Mouse (Mus musculus) limb, embryonic 13.5 days (tissue): ENCODE measurements around the gene 1700017D01Rik. TPM values are rescaled to one million over a fixed set of nuclear protein-coding genes. Genes with fewer than 3 reads are reported as not detected.
"Not testable (repeated sequence)": the region's sequence is repeated elsewhere in the genome, so short reads cannot be mapped to it uniquely, and the experiment has no call there.

ENCODE experiments used
- ATAC-seq: fragments of 200-750 bp; cut with Nextera tagmentation; 2 replicates; pipeline ENCODE4 v1.8.0; 2017; ENCODE audit warnings: low read depth, moderate number of reproducible peaks, moderate TSS enrichment; ENCODE audit not compliant: low FRiP score
- H3K27ac ChIP-seq: fragments of 300-500 bp; sonication (generic); 2 replicates; pipeline ENCODE4 v1.5.1; 2015; ENCODE audit warnings: inconsistent platforms, mild to moderate bottlenecking, moderate library complexity
- H3K27me3 ChIP-seq: fragments of 300-500 bp; sonication (generic); 2 replicates; pipeline ENCODE4 v1.6.1; 2015; ENCODE audit warnings: mild to moderate bottlenecking, inconsistent platforms
- H3K36me3 ChIP-seq: fragments of 300-500 bp; sonication (generic); 2 replicates; pipeline ENCODE4 v1.6.1; 2015; ENCODE audit warnings: inconsistent platforms, mild to moderate bottlenecking, moderate library complexity
- H3K4me1 ChIP-seq: fragments of 300-500 bp; sonication (generic); 2 replicates; pipeline ENCODE4 v1.6.1; 2015; ENCODE audit warnings: inconsistent platforms
- H3K4me2 ChIP-seq: fragments of 300-500 bp; sonication (generic); replicated peaks from 2 replicates; pipeline ENCODE4 v1.6.1; 2015; ENCODE audit warnings: inconsistent platforms, mild to moderate bottlenecking, moderate library complexity
- H3K4me3 ChIP-seq: fragments of 300-500 bp; sonication (generic); 2 replicates; pipeline ENCODE4 v1.5.1; 2015; ENCODE audit warnings: moderate library complexity, mild to moderate bottlenecking, inconsistent platforms
- H3K9ac ChIP-seq: fragments of 300-500 bp; sonication (generic); 2 replicates; pipeline ENCODE4 v1.6.1; 2015; ENCODE audit warnings: mild to moderate bottlenecking, inconsistent platforms
- H3K9me3 ChIP-seq: fragments of 300-500 bp; sonication (generic); 2 replicates; pipeline ENCODE4 v1.6.1; 2016; ENCODE audit warnings: inconsistent platforms
- WGBS: fragments of 180-500 bp; shearing (Covaris S2); methylation state at CpG from one replicate; pipeline ENCODE4 v1.1.7; 2015; 5-methylcytosine and 5-hydroxymethylcytosine counted together
- polyA plus RNA-seq: library from polyadenylated mRNA; unstranded; fragments of >200 nt; fragmentation: Nextera tagmentation; extraction: Ambion mirVana; gene quantifications from 2 replicates; pipeline ENCODE4 v1.2.1, GENCODE M21; 2015

Gene 1700017D01Rik
- not detected in 2 replicates for polyA plus RNA-seq

DNA sequence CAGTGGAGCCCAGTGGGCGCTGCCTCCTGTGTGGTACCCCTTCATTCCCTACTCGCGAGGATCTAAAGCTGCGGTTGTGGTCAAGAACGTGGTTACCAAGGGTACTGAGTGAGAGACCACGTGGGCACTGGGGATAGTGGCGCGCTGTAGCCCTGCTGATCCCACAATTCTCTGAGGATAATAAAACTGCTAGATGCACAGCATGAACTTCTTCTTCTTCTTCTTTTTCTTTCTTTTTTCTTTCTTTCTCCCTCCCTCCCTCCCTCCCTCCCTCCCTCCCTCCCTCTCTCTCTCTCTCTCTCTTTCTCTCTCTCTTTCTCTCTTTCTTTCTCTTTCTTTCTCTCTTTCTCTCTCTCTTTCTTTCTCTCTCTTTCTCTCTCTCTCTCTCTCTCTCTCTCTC is at the start of gene 1700017D01Rik:
Gene 1700017D01Rik, minus strand, starts transcription at position 101 of the 400 bp plus-strand sequence.
- WGBS: 84% methylated on average over 8 of the region's 8 CpGs
- not testable (repeated sequence) for H3K36me3 ChIP-seq, H3K4me1 ChIP-seq

DNA sequence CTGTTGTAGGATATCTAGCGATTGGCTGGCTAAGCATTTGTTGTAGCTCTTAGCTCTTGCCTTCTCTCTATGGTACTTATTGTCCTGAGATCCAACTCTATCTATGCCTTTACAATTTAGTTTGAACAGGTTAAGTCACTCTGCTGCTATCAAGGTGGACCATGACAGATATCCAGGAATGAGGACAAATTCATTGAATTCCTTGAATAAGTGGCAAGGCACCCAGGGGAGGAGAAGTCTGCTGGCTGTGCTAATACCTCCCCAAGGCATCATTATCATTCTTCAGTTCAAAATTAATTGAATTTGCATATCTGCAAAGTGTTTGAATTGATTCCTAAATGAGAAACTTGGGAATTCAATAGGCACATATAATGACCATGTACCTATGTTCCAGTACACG is 46.8 kb upstream of the 1700017D01Rik start:
- H3K4me3 ChIP-seq: no peak overlapping the region
- no peak for ATAC-seq
- no peak overlapping the region for H3K9ac ChIP-seq
- no peaks in the 10 kb centered on the region for H3K36me3 ChIP-seq
- no peaks in the 10 kb centered on the region for H3K4me1 ChIP-seq
- no peak overlapping the region for H3K27ac ChIP-seq
- no peak overlapping the region for H3K4me2 ChIP-seq
- 70% methylated on average over 2 of the region's 2 CpGs for WGBS
- H3K9me3 ChIP-seq: no peaks in the 10 kb centered on the region
- no peaks in the 10 kb centered on the region for H3K27me3 ChIP-seq

More for the DNA sequence above, at the start of gene 1700017D01Rik:
- H3K27ac ChIP-seq, H3K9ac ChIP-seq, ATAC-seq, H3K4me2 ChIP-seq, H3K27me3 ChIP-seq, H3K9me3 ChIP-seq, H3K4me3 ChIP-seq: not testable (repeated sequence)

DNA sequence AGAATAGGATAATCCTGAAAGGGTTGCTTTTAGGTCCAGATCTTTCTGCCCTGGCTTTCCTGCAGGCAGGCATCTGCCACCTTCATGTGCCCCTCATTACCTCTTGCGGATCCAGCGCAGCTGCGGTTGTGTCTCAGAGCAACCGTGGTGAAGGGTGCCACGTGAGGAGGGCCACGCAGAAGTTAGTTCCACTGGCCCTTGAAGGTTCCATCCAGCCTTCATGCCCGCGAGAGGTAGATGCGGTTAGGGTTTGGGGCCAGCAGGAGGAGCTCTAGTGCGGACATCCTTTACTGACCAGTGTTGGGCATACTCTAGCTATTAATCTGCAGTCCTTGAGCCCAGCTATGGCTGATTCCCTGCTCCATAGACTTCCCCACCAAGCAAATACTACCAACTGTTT is 34.5 kb upstream of the 1700017D01Rik start, which contains the start of gene 1700025F22Rik:
Gene 1700025F22Rik, minus strand, starts transcription at position 149 of the 400 bp plus-strand sequence.
- H3K9ac ChIP-seq: no peak within 1 kb of the TSS
- H3K9me3 ChIP-seq: no peaks in the 10 kb centered on the region
- no peak within 1 kb of the TSS for H3K4me2 ChIP-seq
- no peak for ATAC-seq
- no peak within 1 kb of the TSS for H3K27ac ChIP-seq
- H3K4me1 ChIP-seq: no peaks in the 10 kb centered on the region
- H3K27me3 ChIP-seq: no peaks in the 10 kb centered on the region
- WGBS: 26% methylated on average over 10 of the region's 10 CpGs
- H3K4me3 ChIP-seq: no peak within 1 kb of the TSS
- no peaks in the 10 kb centered on the region for H3K36me3 ChIP-seq

DNA sequence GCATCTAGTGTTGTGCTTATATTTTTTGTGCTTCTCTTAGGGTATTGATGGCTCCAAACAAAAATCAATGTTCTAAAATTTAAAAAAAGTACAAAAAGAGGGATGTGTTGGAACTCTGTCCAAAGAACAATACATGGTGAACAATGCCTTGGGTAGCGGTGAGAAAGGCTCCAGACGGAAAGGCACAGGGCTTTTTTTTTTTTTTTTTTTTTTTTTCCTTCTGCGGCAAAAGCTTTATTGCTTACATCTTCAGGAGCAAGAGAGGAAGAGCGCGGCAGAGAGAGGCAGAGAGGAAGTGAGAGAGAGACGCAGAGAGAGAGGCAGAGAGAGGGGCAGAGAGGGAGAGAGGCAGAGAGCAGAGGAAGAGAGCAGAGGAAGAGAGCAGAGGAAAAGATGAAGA is 27.2 kb upstream of the 1700017D01Rik start:
- not testable (repeated sequence) for H3K9me3 ChIP-seq, H3K4me2 ChIP-seq, H3K4me1 ChIP-seq, H3K4me3 ChIP-seq, H3K36me3 ChIP-seq, H3K9ac ChIP-seq, H3K27me3 ChIP-seq, ATAC-seq, H3K27ac ChIP-seq
- WGBS: 85% methylated on average over 5 of the region's 6 CpGs

DNA sequence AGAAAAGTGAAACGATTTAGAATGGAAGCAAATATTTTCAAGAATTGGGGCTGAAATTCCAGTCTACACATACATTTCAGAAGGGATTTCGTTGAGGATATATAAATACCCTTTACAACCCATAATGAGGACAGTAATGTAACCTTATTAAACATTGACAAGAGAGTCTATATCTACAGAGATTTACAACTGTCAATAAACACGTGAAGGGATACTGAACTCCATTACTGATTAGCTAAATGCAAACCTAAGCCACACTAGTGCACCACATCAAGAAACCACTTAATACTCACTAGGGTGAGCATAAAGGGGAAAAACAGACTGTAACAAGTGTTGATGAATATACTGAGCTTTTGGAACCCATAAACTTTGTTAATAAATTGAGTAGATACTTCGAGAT is 4.7 kb upstream of the 1700017D01Rik start:
- Histone ChIP-seq H3K4me3 (no peak overlapping the region), H3K27ac (no peak overlapping the region), H3K4me1 (no peaks in the 10 kb centered on the region), H3K36me3 (no peaks in the 10 kb centered on the region), H3K4me2 (no peak overlapping the region), H3K9me3 (no peaks in the 10 kb centered on the region), H3K9ac (no peak overlapping the region), H3K27me3 (0 out of 2 replicates have a peak, but pooled peaks cover 4% of the 10 kb centered on the region)
- ATAC-seq: no peak
- WGBS: 62% methylated on average over 4 of the region's 4 CpGs

DNA sequence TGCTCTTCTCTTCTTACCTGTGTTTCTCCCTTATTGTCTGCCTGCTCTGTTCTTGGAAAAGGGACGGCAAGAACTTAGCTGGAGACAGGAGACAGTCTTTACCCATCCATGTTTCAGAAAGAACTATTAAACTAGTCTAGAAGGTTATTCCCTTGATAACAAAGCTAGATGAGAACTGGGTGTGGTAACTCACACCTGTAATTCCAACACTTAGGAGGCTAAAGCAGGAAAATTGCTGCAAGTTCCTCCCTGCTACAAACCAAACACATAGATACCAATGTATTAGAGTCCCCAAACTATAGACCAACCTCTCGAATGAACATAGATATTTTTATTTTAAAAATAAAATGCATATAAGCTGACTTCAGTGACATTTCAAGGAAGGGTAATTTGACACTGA is 4.2 kb upstream of the 1700017D01Rik start:
- Histone ChIP-seq H3K4me3 (no peak overlapping the region), H3K9ac (no peak overlapping the region), H3K4me1 (no peaks in the 10 kb centered on the region), H3K27me3 (0 out of 2 replicates have a peak, but pooled peaks cover 4% of the 10 kb centered on the region), H3K27ac (no peak overlapping the region), H3K9me3 (no peaks in the 10 kb centered on the region), H3K4me2 (no peak overlapping the region), H3K36me3 (no peaks in the 10 kb centered on the region)
- no peak for ATAC-seq
- WGBS: 84% methylated on average over 2 of the region's 2 CpGs

DNA sequence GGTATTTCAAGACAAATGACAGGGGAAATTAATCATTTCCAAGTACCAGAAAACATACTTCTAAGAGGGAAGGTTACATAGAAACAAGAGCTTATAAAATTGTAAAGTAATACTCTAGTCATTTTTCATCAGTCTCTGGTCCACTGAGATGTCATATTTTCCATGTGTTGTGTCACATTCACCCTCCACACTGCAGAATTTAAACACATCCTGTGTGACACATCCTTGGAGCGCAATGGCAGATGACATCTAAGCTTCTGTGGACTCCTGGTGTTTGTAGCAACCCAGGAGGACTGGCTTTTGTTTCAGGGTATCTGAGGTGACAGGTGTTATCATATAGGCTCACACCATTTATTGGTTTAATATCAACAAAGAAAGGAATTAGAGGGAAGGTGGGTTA is 974 bp downstream of the 1700017D01Rik start:
- Histone ChIP-seq H3K4me1 (no peaks in the 10 kb centered on the region), H3K36me3 (no peaks in the 10 kb centered on the region), H3K27me3 (no peaks in the 10 kb centered on the region), H3K27ac (no peak overlapping the region), H3K4me3 (no peak overlapping the region), H3K9me3 (peaks cover 3% of the 10 kb centered on the region), H3K4me2 (no peak overlapping the region), H3K9ac (no peak overlapping the region)
- WGBS: 78% methylated on average over 1 of the region's 1 CpGs
- no peak for ATAC-seq

DNA sequence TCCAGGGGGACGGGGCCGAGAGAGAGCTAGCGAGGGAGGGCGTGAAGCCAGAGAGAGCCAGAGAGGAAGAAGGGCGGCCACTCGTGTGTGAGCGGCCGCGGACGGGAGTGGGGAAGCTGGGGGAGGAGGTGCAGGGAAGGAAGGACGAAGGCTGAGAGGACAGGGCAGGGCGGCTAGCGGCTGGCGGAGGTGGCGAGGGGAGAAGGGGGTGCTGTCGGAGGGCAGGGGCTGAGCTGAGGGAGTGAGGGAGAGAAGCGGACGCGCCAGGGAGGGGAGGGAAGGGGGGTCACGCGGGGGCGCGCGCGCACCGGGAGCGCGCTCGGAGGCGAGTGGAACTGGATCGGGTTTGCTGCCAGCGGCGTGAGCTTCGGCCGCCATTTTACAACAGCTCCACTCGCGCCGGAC is 9.7 kb downstream of the 1700017D01Rik start:
- peak overlapping the region; percentile 41 for H3K4me3 ChIP-seq
- H3K4me1 ChIP-seq, H3K27me3 ChIP-seq, H3K27ac ChIP-seq, H3K9me3 ChIP-seq, H3K36me3 ChIP-seq: not testable (repeated sequence)
- H3K9ac ChIP-seq: peak overlapping the region; percentile 57; the same call in 1 of the 2 replicates
- H3K4me2 ChIP-seq: peak overlapping the region; percentile 54
- peak; percentile 98 for ATAC-seq
- 1% methylated on average over 11 of the region's 38 CpGs for WGBS

DNA sequence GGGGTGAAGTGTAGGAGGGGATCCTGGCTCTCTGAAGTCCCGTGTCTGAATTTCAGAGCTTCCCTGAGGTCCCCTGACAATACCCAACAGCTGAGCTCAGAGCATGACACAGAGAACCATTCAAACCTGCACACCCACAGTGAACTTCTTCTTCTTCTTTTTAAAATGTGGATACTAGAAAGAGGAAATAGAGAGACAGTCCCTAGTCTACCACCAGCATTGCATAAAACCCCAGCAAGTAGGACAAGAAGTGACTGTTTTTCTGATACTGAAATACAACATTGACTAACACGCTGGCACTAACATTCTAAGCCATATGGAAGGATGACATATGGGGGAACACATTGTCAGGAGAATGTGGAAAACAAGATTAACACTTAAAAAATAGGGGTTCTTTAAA is 11.3 kb downstream of the 1700017D01Rik start:
- WGBS: 91% methylated on average over 2 of the region's 2 CpGs
- Histone ChIP-seq H3K27me3 (no peaks in the 10 kb centered on the region), H3K36me3 (no peaks in the 10 kb centered on the region), H3K4me2 (no peak overlapping the region), H3K9ac (no peak overlapping the region), H3K4me3 (no peak overlapping the region), H3K27ac (no peak overlapping the region), H3K9me3 (peaks cover 2% of the 10 kb centered on the region; the same call in 1 of the 2 replicates), H3K4me1 (no peaks in the 10 kb centered on the region)
- no peak for ATAC-seq

DNA sequence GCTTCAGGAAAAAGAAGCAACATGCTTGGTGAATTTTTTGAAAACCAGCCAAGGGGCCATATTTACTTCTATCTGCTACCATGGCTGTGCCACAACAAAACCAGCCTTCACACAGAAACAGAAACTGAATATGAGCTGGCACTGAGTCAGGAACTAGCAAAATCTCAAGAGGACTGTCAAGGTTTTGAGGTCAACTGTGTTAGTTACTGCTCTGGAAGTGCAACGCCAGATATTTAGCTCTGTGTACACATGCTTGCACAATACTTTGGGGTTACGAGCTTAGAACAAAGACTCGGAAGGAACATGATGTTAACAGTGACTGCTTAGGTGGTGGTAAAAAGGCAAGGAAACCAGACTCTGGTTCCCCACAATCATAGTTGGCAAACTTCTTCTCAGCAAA is 22.9 kb downstream of the 1700017D01Rik start:
- 73% methylated on average over 3 of the region's 3 CpGs for WGBS
- H3K27me3 ChIP-seq: no peaks in the 10 kb centered on the region
- no peak overlapping the region for H3K9ac ChIP-seq
- H3K27ac ChIP-seq: no peak overlapping the region
- no peaks in the 10 kb centered on the region for H3K9me3 ChIP-seq
- H3K4me2 ChIP-seq: no peak overlapping the region
- no peak overlapping the region for H3K4me3 ChIP-seq
- H3K4me1 ChIP-seq: no peaks in the 10 kb centered on the region
- no peaks in the 10 kb centered on the region for H3K36me3 ChIP-seq
- ATAC-seq: no peak

DNA sequence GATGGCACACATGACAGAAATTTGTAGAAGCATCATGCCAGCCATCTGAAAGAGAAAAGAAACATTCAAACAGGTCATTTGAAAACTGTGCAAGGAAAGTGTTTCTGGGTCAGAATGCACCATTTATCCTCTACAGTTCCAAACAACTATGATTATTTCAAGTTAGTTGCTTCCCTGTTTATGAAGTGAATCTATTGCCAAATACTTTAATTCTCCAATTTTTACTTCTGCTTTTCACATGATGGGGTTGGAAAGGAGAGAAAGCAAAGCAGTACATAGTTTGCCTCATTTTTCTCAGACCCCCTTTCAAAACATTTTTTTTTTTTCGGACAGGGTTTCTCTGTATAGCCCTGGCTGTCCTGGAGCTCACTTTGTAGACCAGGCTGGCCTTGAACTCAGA is 28.8 kb downstream of the 1700017D01Rik start:
- Histone ChIP-seq H3K9me3 (no peaks in the 10 kb centered on the region), H3K36me3 (no peaks in the 10 kb centered on the region), H3K27ac (no peak overlapping the region), H3K9ac (no peak overlapping the region), H3K4me1 (no peaks in the 10 kb centered on the region), H3K4me3 (no peak overlapping the region), H3K4me2 (no peak overlapping the region), H3K27me3 (no peaks in the 10 kb centered on the region)
- no peak for ATAC-seq
- 75% methylated on average over 1 of the region's 1 CpGs for WGBS

DNA sequence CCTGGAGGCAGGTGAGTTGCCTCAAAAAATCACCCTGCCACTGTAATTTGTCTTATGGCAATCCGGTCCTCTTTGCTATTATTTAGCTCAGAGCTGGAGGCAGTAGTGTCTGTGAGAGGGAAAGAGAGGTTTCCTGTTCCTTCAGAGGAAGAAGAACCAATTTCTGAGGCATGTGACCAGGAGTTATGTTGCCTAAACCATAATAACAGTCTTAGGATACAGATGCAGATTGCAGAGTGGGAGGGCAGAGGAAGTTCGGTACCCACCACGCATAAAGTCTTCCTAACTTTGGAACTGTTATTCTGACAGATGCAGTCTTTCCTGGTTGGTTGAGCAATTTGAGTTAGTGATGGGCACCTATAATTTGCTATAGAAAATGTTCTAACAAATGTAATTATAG is 32.3 kb downstream of the 1700017D01Rik start:
- no peak overlapping the region for H3K9ac ChIP-seq
- no peak overlapping the region for H3K4me2 ChIP-seq
- H3K4me1 ChIP-seq: no peaks in the 10 kb centered on the region
- no peak for ATAC-seq
- H3K27me3 ChIP-seq: peaks cover 15% of the 10 kb centered on the region
- H3K9me3 ChIP-seq: no peaks in the 10 kb centered on the region
- H3K36me3 ChIP-seq: no peaks in the 10 kb centered on the region
- H3K27ac ChIP-seq: no peak overlapping the region
- 79% methylated on average over 3 of the region's 3 CpGs for WGBS
- no peak overlapping the region for H3K4me3 ChIP-seq

DNA sequence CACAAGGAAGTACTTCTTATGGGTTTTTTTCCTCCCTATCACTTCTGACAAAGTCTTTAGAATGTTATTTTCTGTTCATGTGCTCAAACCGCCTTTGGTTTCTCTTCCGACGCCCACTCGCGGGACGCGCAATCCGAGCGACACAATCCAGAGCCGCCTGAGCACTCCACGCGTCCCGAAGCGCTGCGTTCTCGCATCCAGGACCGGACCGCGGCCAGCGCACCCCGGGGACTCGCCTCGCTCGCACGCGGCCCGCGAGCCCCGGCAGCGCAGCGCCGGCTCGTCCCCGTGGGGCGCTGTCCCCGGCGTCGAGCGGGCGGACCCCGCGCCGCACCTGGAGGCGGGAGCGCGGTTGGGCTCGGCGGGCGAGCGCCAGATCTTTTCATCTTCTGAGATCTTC is 38.5 kb downstream of the 1700017D01Rik start:
- H3K4me1 ChIP-seq, H3K9me3 ChIP-seq, ATAC-seq, H3K27ac ChIP-seq, H3K36me3 ChIP-seq: not testable (repeated sequence)
- H3K4me3 ChIP-seq: peak overlapping the region; percentile 40
- H3K9ac ChIP-seq: 0 out of 2 replicates have a peak overlapping the region, but pooled peaks have one; percentile 19
- H3K4me2 ChIP-seq: peak overlapping the region; percentile 61
- WGBS: 5% methylated on average over 50 of the region's 50 CpGs
- H3K27me3 ChIP-seq: peaks cover 33% of the 10 kb centered on the region
